Mouse (Mus musculus): ENCODE data around the gene Dzip1. TPM values are rescaled to one million over a fixed set of nuclear protein-coding genes. Genes with fewer than 3 reads are reported as not detected.

Dzip1 gene
- polyA plus RNA-seq, 1 experiment from 2014 or later: 3.4 TPM

GRCm38 (mm10) chr14:118937533-118938492 is 12.6 kb upstream of the Dzip1 start, which contains the start of gene Dnajc3:
TSS of gene Dnajc3 (plus strand) at chr14:118937976.
- H3K4me3 ChIP-seq: peak within 1 kb of the TSS; percentile 97
- no peaks in the 10 kb centered on the region for H3K36me3 ChIP-seq
- peak within 1 kb of the TSS; percentile 91 for H3K27ac ChIP-seq
- peak; percentile 100 for ATAC-seq
- no peaks in the 10 kb centered on the region for H3K9me3 ChIP-seq (replicated peaks)
- H3K9ac ChIP-seq: peak within 1 kb of the TSS; percentile 99
- no peaks in the 10 kb centered on the region for H3K27me3 ChIP-seq (replicated peaks)
- under 1% methylated on average over 122 of the region's 124 CpGs for WGBS (ENCODE audit: insufficient replicate concordance)
- peak within 1 kb of the TSS; percentile 92 for H3K4me2 ChIP-seq
- H3K4me1 ChIP-seq: peaks cover 48% of the 10 kb centered on the region

DNA sequence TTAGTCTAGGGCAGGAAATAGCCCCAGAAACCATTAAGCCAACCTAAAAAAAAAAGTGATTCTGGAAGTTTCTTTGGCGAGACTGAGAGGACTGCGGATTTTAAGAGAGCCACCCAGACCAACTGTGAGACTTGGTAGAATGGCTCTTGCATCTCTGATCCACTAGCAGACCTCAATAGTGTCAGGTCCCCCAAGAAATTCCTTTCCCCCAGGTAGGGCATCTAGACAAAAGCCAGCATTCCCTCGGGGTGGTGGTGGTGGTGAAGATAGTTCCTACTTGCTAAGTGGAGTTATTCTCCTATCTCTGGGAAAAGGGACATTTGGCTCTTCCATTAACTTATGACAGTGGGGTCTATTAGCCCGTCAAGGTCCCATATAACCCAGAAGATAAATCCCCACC is 11.7 kb upstream of the Dzip1 start:
- H3K4me2 ChIP-seq: peak overlapping the region; percentile 92

DNA sequence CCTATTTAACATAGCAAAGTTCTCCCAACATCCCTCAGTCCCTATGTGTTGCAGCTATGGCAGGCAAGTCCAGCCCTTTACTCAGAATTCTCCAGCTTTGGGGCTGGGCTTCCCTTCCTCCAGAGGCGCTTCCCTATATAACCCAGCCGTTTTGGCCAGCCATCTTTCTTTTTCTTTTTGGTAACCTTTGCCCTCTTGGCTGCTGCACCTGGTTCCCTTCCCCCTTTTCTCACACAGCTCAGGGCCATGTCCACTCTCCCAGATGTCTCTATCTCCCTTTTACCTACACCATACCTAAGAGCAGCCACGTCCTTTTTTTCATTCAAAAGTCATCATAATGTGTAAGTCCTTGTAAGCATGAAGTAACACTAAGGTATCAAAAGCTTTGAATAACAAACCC is 11.0 kb upstream of the Dzip1 start:
- no peaks in the 10 kb centered on the region for H3K9me3 ChIP-seq (replicated peaks)
- WGBS (ENCODE audit: insufficient replicate concordance): 59% methylated on average over 3 of the region's 3 CpGs
- no peak overlapping the region for H3K9ac ChIP-seq
- no peak overlapping the region for H3K27ac ChIP-seq
- H3K36me3 ChIP-seq: no peaks in the 10 kb centered on the region
- ATAC-seq: no peak
- peaks cover 12% of the 10 kb centered on the region; the same call in 1 of the 2 replicates for H3K27me3 ChIP-seq (replicated peaks)
- H3K4me1 ChIP-seq: peaks cover 40% of the 10 kb centered on the region
- H3K4me2 ChIP-seq: peak overlapping the region; percentile 92; the same call in 1 of the 2 replicates
- no peak overlapping the region for H3K4me3 ChIP-seq

More for the DNA sequence above, 11.7 kb upstream of the Dzip1 start:
- WGBS (ENCODE audit: insufficient replicate concordance): 28% methylated on average over 4 of the region's 4 CpGs
- no peak for ATAC-seq
- Histone ChIP-seq H3K9ac (peak overlapping the region; percentile 99), H3K4me1 (peaks cover 44% of the 10 kb centered on the region), H3K4me3 (peak overlapping the region; percentile 97), H3K36me3 (no peaks in the 10 kb centered on the region), H3K27ac (peak overlapping the region; percentile 82), H3K9me3 (replicated peaks) (no peaks in the 10 kb centered on the region), H3K27me3 (replicated peaks) (peaks cover 5% of the 10 kb centered on the region; the same call in 1 of the 2 replicates)

DNA sequence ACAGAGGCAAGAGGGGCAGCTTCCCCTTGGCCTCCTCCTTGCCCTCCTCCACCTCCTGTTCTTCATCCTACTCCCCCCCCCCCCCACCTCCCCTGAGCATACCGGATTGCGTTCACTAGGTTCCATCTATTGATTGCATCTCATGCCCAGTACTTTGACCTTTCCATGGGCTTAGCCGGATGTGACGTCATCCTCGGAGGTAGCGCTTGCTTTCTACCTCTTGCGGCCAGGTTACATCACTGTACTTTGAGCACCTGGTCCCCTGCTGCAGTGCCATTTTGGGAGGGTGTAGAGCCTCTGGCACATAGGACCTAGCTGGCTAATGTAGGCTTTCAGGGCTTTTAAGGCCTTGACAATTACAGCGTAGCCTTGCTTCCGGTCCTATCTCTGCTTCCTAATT is 9.4 kb upstream of the Dzip1 start:
- WGBS (ENCODE audit: insufficient replicate concordance): 71% methylated on average over 9 of the region's 9 CpGs
- H3K4me3 ChIP-seq: no peak overlapping the region
- peaks cover 25% of the 10 kb centered on the region for H3K4me1 ChIP-seq
- H3K4me2 ChIP-seq: no peak overlapping the region
- no peaks in the 10 kb centered on the region for H3K9me3 ChIP-seq (replicated peaks)
- no peak overlapping the region for H3K27ac ChIP-seq
- H3K27me3 ChIP-seq (replicated peaks): peaks cover 14% of the 10 kb centered on the region; the same call in 1 of the 2 replicates
- no peaks in the 10 kb centered on the region for H3K36me3 ChIP-seq
- no peak overlapping the region for H3K9ac ChIP-seq
- no peak for ATAC-seq

DNA sequence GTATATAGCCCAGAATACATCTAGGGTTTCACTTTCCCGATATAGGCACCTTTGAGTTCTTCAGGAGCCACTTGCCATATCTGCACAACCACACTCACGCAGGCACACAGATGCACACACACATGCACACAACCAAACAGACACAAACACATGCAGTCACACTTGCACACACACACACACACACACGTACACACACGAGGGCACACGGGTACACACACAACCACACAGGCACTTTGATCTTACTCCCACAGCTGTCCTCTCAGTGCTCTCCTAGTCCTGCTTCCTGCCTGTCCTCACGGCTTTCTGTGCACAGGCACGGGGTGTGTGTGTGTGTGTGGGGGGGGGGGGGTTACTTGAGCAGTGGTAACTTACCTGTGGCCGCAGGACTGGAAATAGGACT is 7.7 kb upstream of the Dzip1 start:
- Histone ChIP-seq H3K27ac (no peak overlapping the region), H3K36me3 (no peaks in the 10 kb centered on the region), H3K4me3 (no peak overlapping the region)

DNA sequence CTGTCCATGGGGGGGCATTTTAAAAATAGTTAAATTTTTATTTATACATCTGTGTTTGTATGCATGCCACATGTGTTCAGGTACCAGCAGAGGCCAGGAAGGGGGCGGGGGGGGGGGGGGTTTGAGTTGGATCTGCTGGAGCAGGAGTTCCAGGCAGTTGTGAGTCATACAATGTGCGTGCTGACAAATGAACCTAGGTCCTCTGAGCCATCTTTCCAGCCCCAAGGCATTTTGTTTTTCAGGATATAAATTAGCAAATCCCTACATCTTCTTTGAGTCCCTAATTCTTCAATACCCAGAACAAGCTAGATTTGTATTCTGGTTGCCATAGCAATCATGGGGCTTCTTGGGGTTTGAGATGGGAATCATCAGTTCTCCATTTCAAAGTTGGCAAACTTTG is 5.9 kb upstream of the Dzip1 start:
- 63% methylated on average over 2 of the region's 2 CpGs for WGBS (ENCODE audit: insufficient replicate concordance)
- no peak overlapping the region for H3K9ac ChIP-seq
- peaks cover 39% of the 10 kb centered on the region for H3K27me3 ChIP-seq (replicated peaks)
- no peaks in the 10 kb centered on the region for H3K9me3 ChIP-seq (replicated peaks)
- H3K36me3 ChIP-seq: no peaks in the 10 kb centered on the region
- no peak overlapping the region for H3K4me2 ChIP-seq
- no peak for ATAC-seq
- H3K27ac ChIP-seq: no peak overlapping the region
- H3K4me1 ChIP-seq: no peaks in the 10 kb centered on the region
- H3K4me3 ChIP-seq: no peak overlapping the region

More for the DNA sequence above, 7.7 kb upstream of the Dzip1 start:
- Histone ChIP-seq H3K4me1 (peaks cover 13% of the 10 kb centered on the region), H3K9ac (no peak overlapping the region), H3K9me3 (replicated peaks) (no peaks in the 10 kb centered on the region), H3K4me2 (no peak overlapping the region), H3K27me3 (replicated peaks) (peaks cover 25% of the 10 kb centered on the region; the same call in 1 of the 2 replicates)
- WGBS (ENCODE audit: insufficient replicate concordance): 59% methylated on average over 8 of the region's 8 CpGs
- ATAC-seq: no peak

DNA sequence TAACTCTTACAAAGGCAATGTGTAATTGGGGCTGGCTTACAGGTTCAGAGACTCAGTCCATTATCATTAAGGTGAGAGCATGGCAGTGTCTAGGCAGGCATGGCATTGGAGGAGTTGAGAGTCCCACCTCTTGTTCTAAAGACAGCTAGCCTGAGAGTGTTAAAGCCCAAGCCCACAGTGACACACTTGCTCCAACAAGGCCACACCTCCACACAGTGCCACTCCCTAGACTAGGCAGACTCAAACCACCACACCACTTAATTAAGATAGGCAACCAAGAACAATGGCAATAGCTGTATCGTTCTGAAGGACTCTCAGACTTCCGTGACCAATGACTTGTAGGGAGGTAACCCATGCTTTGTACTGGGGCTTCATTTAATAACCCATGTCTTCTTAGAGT is 5.5 kb upstream of the Dzip1 start:
- H3K9me3 ChIP-seq (replicated peaks): no peaks in the 10 kb centered on the region
- no peaks in the 10 kb centered on the region for H3K36me3 ChIP-seq
- no peak for ATAC-seq
- H3K4me2 ChIP-seq: no peak overlapping the region
- no peak overlapping the region for H3K9ac ChIP-seq
- no peak overlapping the region for H3K27ac ChIP-seq
- no peak overlapping the region for H3K4me3 ChIP-seq
- WGBS (ENCODE audit: insufficient replicate concordance): 60% methylated on average over 2 of the region's 2 CpGs
- no peaks in the 10 kb centered on the region for H3K4me1 ChIP-seq
- H3K27me3 ChIP-seq (replicated peaks): peaks cover 43% of the 10 kb centered on the region

GRCm38 (mm10) chr14:118929779-118930178 is 4.5 kb upstream of the Dzip1 start:
- Histone ChIP-seq H3K27ac (no peak overlapping the region), H3K9ac (no peak overlapping the region)
- WGBS (ENCODE audit: insufficient replicate concordance): 58% methylated on average over 2 of the region's 2 CpGs

DNA sequence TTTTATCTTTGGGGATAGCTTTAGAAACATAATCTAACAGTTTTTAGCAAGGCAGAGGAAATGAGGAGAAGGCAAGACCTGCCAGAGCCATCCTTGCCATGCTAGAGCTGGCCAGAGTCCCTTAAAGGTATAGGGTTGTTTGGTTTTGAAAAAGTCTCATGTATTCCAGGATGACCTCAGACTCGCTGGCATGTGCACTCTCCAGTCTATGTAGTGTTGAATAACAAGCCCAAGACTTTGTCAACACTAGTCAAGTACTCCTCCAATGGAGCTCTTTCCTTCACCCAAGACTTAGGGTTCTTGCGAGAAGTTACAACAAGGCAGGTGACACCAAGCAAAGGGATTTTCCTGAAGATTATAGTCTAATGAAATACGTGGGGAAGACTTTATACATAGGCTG is 3.3 kb upstream of the Dzip1 start:
- H3K36me3 ChIP-seq: no peaks in the 10 kb centered on the region
- no peaks in the 10 kb centered on the region for H3K9me3 ChIP-seq (replicated peaks)
- no peaks in the 10 kb centered on the region; the same call in 1 of the 2 replicates for H3K4me1 ChIP-seq
- H3K4me3 ChIP-seq: no peak overlapping the region
- peaks cover 65% of the 10 kb centered on the region for H3K27me3 ChIP-seq (replicated peaks)
- 60% methylated on average over 3 of the region's 3 CpGs for WGBS (ENCODE audit: insufficient replicate concordance)
- H3K27ac ChIP-seq: no peak overlapping the region
- ATAC-seq: no peak
- H3K4me2 ChIP-seq: no peak overlapping the region
- no peak overlapping the region for H3K9ac ChIP-seq

More at GRCm38 (mm10) chr14:118929779-118930178, 4.5 kb upstream of the Dzip1 start:
- no peak overlapping the region for H3K4me3 ChIP-seq
- H3K9me3 ChIP-seq (replicated peaks): no peaks in the 10 kb centered on the region
- H3K36me3 ChIP-seq: no peaks in the 10 kb centered on the region
- no peak for ATAC-seq
- H3K4me2 ChIP-seq: no peak overlapping the region
- H3K27me3 ChIP-seq (replicated peaks): peaks cover 53% of the 10 kb centered on the region
- H3K4me1 ChIP-seq: no peaks in the 10 kb centered on the region; the same call in 1 of the 2 replicates

- ATAC-seq: no peak; the same call in 1 of the 2 replicates
- peaks cover 84% of the 10 kb centered on the region for H3K27me3 ChIP-seq (replicated peaks)
- H3K9ac ChIP-seq: no peak overlapping the region
- 1% methylated on average over 45 of the region's 47 CpGs for WGBS (ENCODE audit: insufficient replicate concordance)
- H3K27ac ChIP-seq: no peak overlapping the region
- peaks cover 11% of the 10 kb centered on the region for H3K4me1 ChIP-seq
- H3K4me3 ChIP-seq: peak overlapping the region; percentile 40
- H3K4me2 ChIP-seq: peak overlapping the region; percentile 63
- H3K9me3 ChIP-seq (replicated peaks): no peaks in the 10 kb centered on the region
- H3K36me3 ChIP-seq: no peaks in the 10 kb centered on the region
Observed at GRCm38 (mm10) chr14:118922667-118923184, 2.5 kb downstream of the Dzip1 start.

DNA sequence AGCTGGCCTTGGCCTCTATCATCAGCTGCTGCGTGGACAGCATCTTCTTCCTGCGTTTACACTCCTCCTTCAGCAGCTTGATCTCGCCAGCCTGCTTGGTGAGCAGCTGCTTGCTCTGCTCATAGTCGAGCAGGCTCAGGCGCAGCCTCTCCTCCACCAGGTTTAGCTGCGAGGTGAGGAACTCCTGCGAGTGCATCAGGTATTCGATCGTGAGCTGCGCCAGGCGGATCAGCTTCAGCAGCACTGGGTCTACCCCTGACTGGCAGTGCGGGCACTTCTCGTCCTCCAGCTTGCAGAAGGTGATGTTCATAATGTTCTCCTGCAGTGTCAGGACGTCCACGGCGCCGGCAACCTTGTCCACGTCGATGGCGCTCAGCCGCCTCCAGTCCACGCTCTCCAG is 3.0 kb downstream of the Dzip1 start:
- Histone ChIP-seq H3K9me3 (replicated peaks) (no peaks in the 10 kb centered on the region), H3K9ac (no peak overlapping the region), H3K27me3 (replicated peaks) (peaks cover 80% of the 10 kb centered on the region), H3K4me3 (peak overlapping the region; percentile 40), H3K36me3 (no peaks in the 10 kb centered on the region), H3K27ac (no peak overlapping the region), H3K4me1 (peaks cover 11% of the 10 kb centered on the region), H3K4me2 (peak overlapping the region; percentile 63)
- no peak for ATAC-seq
- WGBS (ENCODE audit: insufficient replicate concordance): 18% methylated on average over 22 of the region's 22 CpGs

GRCm38 (mm10) chr14:118920654-118921053 is 4.6 kb downstream of the Dzip1 start:
- WGBS (ENCODE audit: insufficient replicate concordance): 46% methylated on average over 7 of the region's 7 CpGs
- H3K27ac ChIP-seq: no peak overlapping the region
- no peak overlapping the region for H3K4me3 ChIP-seq
- H3K9ac ChIP-seq: no peak overlapping the region
- no peaks in the 10 kb centered on the region for H3K9me3 ChIP-seq (replicated peaks)
- peaks cover 65% of the 10 kb centered on the region for H3K27me3 ChIP-seq (replicated peaks)
- H3K4me2 ChIP-seq: no peak overlapping the region
- H3K36me3 ChIP-seq: no peaks in the 10 kb centered on the region
- peaks cover 11% of the 10 kb centered on the region for H3K4me1 ChIP-seq
- no peak for ATAC-seq

Measured in liver, embryonic 12.5 days (tissue).